Mouse (Mus musculus): ENCODE data around the gene Dpf3.

The Dpf3 gene

DNA sequence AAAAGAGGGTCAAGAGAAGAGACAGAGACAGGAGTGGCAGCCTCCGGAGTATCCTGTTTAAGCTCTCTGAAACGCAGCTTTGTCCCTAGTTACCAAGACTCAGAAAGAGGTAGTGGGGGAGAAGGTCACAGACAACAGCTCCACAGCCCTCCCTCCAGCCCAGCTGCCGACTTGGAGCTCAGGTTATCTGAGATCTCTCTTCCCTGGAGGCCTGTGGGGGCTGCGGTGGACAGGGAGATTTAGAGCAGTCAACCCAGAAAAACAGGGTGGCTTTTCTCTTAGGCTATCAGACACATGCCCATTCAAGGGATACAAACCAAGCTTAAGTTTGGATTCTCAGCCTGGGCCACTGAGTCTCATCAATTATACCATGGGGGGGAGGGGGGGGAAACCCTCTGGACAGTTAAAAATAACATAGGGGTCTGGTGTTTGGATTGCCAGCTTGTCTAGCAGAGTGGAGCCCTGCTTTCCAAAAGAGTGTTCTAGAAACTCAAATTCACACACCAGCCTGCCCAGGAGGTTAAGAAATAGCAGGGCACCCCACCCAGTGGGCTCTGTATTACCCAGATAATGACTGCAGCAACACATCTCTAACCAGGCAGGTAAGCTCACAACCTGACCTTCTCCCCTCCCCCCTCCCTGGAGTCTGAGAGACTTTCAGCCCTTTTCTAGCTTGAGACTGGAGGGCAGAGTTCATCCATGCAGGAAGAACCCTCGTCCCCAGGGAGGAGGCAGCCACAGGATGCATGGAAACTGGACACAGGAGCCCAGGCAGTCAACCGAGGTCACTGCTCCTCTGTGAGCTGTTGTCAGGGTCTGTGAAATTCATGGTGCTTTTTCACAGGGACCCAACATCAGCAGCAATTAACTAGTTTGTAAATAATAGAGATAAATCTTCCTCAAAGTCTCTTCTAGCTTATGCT lies 20.7 kb downstream of the Dpf3 start:
- no peak for DNase-seq (ENCODE audit: low spot score)

DNA sequence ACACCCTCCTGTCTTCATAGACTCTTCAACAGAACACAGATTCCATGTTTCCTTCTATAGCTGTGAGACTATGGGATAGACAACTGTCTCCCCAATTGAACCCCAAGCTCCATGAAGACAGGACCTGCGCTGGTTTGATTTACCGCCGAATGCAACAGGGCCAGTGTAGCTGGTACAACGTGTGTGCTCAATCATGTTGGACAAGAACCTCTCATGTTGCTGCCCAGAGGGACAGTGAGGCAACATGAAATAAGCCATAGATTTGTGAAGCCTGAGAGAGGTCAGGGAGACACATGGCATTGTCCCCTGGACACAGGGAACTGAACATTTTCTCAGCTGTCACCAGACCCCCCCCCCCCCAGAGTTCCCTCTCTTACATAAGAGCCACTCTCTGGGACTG lies 21.5 kb downstream of the Dpf3 start:
- no peak for DNase-seq (ENCODE audit: low spot score)

DNA sequence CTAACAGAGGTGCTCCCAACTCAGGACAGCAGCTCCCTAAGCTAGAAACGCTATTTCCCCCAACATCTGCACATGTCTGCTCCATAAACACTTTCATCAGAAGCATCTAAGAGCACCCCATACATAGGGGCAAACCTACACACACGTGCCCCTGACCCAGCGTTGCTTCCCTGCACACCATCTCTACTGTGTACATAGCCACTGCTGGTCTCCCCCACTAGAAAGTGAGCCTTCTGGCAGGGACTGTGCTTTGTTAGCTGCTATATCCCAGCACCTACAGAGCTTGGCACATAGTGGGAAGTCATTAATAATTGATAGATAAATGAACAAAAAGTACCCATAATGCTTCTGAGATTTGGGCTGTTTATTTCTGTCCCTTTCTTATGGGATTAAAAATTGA lies 27.2 kb downstream of the Dpf3 start:
- DNase-seq (ENCODE audit: low spot score): no peak

DNA sequence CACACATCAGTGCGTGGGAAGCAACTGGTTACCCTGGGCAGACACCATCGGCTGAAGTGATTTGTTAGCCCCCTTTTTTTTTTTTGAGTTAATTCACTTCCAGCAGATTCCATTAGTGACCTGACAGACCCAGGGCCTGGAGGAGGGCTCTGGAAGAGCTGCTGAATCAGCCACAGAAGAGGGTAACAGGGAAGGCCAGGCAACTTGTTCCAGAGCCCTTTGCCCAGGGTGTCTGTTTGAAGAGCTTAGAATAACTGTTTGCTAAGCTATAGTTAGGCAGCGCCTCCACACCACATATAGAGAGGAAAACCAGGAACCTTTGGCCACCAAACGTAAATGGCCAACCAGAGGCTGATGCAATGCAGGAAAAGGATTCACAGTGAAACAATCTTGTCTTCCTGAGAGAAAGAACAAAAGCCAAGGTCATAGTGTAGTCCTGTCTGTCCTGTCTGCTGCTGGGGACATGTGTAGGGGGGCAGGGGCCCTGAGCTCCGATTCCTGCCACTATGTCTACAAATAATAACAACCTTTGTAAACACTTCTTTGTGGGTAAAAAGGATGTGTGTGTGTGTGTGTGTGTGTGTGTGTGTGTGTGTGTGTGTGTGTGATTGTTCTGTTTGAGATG lies 32.7 kb downstream of the Dpf3 start:
- DNase-seq (ENCODE audit: low spot score): no peak

DNA sequence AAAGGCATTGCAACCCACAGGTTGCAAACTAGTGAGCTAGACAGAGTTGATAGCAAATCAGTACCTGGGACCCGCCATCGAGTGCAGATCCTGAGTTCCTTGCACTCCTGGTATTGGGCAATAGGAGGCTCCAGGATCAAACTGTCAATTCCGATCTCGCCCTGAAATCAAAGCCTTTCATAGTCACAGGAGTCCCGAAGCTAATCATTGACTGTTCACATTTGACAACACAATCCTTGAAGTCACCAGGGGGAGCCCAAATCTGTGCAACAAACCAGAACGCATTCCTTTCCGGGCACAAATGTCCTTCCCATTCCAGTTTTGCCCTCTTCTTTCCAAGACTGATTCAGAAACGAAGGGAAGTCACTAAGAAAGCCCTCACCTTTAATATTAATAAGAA lies 35.7 kb downstream of the Dpf3 start:
- no peak for DNase-seq (ENCODE audit: low spot score)

DNA sequence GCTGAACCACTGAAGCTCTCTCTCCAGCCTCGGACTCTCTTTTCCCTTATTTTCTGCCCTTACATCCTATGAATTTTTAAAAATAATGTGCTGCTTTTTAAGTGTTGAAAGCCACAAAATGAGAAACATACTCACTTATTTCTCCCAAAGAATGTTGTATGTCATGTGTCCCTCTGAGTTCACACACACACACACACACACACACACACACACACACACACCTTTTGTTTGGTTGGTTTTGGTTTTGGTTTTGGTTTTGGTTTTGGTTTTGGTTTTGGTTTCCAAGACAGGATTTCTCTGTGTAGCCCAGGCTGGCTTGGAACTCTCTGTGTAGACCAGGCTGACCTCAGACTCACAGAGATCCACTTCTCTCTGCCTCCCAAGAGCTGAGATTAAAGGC lies 37.0 kb downstream of the Dpf3 start:
- no peak for DNase-seq (ENCODE audit: low spot score)

DNA sequence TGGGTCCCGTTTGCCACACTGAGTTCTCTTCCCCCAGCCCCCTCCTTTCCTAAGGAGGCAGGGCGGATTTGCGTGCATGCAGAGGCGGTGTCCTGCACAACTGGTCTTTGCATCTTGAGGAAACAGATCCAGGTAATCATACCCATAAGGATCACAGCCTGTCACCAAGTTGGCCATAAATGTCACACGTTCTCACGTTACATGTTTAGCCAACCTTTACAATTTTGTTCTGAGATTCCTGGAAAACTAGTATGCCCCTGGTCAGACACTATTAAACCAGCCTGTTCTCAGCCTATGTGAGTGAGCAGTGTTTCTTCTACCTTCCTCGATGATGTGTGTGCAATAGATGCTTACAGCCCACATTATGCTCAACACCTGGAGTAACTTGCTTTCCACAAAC lies 38.3 kb downstream of the Dpf3 start:
- DNase-seq (ENCODE audit: low spot score): no peak

DNA sequence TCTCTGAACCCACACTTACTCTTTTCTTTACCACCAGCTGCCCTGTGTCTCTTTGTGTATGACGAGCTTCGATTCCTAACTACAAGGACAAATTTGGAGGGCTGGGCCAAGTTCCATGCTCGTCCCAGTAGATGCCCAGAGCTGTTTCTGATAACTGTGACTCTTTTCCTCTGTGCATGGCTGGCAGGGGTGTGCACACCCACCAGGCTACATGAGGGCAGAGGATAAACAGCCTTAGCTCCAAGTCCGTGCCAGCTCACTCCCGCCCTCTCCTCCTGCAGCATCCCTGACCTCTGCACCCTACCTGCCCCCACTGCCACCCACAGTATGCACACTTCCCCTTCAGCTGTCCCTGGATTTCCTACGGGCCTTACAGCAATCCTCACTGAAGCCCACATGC lies 41.9 kb downstream of the Dpf3 start:
- no peak for DNase-seq (ENCODE audit: low spot score)

DNA sequence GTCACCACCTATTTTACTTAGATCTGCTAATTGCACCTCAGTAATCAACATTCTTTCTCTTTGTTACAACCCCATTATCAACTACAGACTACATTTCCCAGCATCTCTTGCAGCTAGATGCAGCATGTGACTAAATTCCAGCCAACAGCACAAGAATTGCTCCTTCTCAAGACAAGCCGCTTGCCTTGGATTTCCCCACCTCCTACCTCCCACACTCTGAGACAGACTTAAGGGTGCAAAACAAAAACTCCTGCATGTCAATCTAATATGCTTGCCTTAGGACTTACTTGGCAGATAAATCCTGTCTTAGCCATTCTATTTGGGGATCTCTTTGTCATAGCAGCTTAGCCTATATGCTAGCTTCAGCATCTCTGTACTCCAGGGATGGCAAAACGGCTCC lies 43.1 kb downstream of the Dpf3 start:
- no peak for DNase-seq (ENCODE audit: low spot score)

DNA sequence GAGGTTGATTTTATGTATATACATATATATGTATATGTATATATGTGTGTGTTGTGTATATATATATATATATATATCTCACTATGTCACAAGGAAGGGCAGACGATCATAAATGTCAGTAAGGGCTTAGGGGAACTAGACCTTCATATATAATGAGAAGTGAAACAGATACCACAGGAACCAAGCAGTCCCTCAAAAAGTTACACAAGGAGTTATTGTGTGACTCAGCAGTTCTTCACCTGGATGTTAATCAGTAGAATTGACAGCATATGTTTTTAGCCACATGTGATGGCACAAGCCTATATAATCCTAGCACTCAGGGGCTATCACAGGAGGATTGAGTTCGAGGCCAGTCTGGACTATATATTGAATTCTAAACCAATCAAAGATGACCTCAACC lies 49.5 kb downstream of the Dpf3 start:
- DNase-seq (ENCODE audit: low spot score): no peak

DNA sequence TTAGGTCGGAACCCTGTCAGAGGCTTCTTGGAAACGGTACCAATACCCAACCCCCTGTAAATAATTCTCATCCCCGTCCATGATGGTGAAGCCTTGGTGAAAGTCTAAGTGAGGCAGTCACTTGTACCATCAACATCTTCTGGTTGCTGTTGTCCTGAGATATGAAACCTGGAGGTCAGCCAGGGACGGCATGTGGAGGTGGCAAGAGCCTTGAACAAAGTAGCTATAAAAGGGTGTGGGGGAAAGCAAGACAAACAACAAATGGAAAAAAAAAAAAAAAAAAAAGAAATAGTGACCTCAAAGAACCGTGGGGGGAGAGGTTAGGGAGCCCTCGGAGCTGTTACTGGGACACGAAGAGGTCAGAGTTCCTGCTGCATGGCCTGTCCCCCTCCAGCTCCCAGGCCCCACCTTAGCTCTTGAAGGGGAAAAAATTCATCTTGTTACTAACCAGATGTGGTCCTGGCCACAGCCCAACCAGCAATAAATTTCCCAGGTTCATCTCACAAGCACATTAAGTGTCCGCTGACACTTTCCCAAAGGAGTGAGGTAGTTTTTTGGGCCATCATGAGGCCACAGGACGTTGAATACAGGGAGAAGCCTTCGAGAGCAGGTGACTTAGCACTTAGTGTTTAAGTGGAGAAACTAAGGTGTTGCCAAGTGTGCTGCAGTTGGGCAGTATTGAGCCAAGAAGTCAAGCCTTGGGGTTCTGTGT lies 53.4 kb downstream of the Dpf3 start:
- no peak for DNase-seq (ENCODE audit: low spot score)

DNA sequence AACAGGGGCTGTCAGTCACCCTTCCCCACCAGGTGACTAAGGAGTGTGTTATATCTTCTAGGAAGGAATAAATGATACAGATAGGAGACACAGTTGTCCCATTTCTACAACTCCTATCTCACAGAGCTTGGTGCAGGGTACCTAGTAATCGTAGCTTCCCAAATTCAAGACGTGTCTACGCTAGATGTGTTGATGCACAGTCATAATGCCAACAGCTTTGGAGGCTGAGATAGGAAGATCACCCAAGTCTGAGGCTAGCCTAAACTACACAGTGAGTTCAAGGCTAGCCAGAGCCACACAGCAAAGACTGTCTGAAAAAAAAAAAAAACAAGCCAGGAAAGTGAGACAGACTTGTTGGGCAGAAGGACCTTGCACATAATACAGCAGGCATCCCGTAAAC lies 54.1 kb downstream of the Dpf3 start:
- DNase-seq (ENCODE audit: low spot score): no peak

DNA sequence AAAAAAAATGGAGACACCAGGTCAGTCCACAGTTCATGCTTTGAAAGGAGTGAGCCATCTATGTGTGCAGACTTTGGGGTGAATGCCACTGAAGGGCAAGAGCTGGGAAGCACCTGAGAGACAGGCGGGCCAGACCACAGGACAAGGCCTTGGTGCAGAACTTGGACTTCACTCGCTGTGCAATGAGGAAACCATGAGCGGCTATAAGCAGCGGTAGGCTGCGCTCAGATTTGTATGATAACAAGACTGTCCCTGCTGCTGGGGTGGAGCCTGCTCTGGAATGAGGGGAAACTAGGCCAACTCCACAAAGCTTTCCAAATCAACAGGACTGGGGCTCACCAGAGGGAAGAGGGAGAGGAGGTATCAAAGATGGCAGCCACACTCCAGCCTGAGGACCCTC lies 57.3 kb downstream of the Dpf3 start:
- DNase-seq (ENCODE audit: low spot score): no peak

DNA sequence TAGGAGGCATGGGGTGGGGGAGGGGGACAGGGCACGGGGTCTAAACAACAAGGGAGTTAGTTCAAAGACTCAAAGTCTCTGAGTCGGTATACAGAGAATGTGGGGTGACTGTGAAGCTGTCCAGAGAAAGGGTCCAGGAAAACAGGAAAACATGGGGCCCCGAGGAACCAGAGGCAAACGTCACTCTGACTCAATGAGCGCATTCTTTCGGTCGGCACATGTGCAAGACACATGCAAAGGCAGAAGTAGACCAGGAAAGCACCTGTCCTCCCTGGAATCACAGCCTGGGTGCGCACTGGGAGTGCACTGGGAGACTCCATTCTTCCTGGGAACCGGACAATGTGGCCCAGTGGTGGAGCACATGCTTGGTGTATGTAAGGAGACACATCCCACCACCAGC lies 59.5 kb downstream of the Dpf3 start:
- no peak for DNase-seq (ENCODE audit: low spot score)

DNA sequence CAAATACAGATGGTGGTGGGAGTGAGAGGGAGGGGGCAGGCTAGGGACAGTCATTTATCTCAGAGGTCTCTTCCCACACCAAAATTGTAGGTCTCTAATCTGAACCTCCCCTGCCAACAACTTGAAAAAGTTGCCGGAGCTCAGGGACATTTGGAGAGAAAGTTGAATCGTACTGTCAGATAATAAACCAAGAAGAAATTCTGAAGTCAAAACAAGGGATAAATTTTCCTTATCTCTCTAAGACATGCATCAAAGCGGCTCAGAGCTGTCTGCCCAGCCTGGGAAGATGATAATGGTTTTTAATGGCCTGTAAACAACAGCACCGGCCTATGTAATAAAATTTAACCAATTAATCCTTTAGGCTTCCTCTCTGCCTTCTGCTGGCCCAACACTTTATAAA lies 59.9 kb downstream of the Dpf3 start:
- DNase-seq (ENCODE audit: low spot score): no peak

DNA sequence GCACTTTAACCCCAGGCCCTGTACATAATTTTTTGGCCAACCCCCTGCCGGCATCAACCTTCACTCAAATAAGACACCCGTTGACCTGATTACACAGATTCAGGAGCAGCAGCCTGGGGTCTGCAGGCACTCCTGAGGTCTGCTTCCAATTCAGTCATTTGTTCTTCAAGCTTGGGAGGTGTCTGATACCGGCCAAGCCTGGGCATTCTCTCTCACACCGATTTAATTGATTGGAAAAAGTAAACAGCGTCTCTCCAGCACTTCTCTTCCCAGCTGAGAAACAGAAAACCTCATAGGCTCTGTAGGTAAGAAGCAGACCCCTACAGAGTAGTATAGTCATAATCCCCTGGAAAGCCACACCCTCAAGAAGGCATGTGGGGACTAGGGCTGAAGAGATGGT lies 61.2 kb downstream of the Dpf3 start:
- DNase-seq (ENCODE audit: low spot score): no peak

DNA sequence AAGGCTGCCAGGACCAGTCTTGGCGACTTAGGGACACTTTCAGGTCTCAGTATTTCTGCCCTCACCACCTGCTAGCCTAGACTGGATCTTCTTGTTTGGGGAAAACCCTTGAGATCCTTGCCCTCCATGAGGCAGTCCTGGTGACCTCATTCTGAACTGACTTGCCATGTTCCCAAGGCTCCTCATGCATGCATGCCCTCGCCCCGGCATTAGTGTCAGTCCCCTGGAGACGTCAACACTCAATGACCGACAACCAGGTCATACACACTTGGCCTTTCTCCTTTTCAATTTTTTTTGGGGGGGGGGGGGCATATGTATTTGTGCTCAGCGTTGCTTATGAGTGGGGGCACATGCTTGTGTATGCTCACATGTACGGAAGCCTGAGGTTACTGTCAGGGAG lies 61.8 kb downstream of the Dpf3 start:
- no peak for DNase-seq (ENCODE audit: low spot score)

DNA sequence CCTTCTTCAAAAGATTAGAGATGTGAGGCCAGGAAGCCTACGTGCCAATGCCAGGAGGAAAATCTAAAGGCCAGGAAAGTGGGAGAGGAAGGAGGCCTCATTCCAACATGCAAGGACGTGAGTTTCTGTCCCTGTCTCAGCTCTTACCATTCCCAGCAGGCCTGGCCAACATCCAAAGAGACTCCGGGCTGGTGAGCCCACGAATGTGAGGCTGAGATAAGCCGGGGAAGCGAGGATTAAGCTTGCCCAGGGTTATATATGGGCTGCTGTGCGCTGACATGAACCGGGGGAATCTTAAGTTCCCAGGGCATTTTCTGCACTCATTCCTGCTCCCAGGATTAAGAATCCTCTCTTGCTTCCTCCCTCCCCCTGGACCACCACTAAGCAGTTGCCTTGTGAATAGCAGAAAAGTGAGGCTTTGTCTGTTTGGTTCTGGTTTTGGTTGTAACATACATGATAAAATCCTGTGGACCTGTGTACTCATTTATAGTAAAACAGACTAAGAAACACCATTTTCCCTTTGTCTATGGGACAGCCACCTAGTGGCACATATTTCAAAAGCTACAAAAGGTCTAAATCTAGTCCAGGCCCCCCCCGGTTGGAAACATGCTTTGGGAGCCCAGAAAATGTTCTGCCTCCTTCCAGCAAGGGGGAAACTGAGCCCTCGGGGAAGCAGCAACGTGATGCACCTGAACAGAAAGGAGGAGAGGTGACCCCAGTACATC lies 62.6 kb downstream of the Dpf3 start:
- DNase-seq (ENCODE audit: low spot score): no peak

DNA sequence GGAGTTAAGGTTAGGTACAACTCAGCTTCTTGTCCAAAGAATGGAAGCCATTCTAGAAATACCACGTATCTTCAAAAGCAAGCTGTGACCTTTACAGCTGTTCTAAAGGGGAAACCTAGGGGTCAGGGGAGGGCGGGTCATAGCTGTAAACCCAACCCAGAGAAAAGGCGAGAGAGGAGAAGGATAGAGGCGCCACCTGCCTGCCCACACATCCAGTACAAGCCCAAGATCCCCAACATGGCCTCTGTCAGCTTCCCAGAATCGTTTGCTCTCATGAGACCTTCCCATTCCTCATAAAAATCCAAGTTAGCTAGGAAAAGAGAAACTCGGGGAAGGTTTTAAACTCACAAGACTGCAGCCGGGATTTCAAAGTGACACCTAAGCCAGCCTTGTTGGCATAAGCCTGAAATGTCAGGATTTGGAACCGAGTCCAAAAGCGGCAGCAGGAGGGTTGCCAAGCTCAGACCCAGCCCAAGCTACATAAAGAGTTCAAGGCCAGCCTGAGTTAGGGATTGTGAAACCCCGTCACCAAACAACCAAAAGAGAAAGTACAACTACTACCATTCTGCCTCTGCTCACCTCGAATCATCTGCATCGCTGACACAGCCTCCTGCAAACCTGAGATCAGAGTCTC lies 63.3 kb downstream of the Dpf3 start:
- no peak for DNase-seq (ENCODE audit: low spot score)

DNA sequence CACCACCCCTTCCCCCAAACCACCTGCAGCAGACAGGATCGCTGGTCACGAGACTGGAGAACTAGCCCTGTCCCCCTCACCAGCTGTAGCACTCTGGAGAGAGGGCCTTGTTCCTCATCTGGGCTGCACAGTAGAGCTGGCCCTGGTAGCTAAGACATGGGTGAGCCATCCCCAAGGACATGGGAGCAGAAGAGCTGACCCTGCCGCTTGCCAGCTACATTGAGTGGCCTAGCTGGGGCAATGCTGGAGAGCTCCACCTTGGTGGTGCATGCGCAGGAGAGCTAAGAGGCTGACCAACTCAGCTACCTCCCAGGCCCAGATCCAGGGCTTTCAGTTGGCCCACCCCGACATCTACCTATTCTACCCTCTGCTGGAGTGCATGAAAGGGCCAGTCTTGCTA lies 67.2 kb downstream of the Dpf3 start:
- no peak for DNase-seq (ENCODE audit: low spot score)

DNA sequence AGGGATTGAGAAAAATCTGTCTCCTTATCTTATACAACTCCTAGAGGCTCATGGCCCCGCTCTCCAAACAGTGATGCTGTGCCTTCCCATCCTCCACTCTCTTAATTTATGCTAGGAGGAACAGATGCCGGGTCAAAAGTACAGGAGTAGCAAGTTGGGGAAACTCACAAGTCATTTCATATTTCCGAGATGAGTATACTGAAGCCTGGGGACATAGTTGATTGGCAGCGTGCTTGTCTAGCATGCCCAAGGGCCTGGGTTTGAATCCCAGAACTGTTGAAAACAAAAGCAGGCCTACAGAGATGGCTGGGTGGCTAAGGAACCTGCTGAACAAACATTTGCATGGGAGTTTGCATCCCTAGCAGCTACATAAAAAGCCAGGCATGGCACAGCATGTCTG lies 72.3 kb downstream of the Dpf3 start:
- no peak for DNase-seq (ENCODE audit: low spot score)

DNA sequence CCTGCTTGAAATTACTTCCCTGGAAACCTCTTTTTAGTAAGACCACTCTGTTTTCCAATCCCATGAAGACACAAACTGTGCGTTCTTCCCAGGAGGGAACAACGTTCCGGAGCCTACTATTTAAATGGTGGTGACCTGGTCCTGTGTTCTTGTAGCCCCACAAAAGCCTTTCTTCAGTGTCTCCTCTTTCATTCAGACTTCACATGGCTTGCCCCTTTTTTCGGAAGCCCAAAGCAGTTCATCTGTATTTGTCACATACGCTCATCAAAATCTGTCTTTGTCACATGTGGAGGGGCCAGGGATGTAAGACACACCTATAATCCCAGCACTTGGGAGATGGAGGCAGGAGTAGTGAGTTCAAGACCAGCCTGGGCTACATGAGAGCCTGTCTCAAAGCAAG lies 73.8 kb downstream of the Dpf3 start:
- DNase-seq (ENCODE audit: low spot score): no peak

Measured in layer of hippocampus, adult 9-10 months (tissue).